Mouse (Mus musculus) cerebellum, adult 2 months (tissue): ENCODE results near the gene Hist2h2ac.

ENCODE experiments used
- CTCF ChIP-seq: fragments of 200-500 bp; IDR thresholded peaks from 2 replicates; pipeline ENCODE4 v1.5.1; 2011; ENCODE audit warnings: low read depth, mild to moderate bottlenecking, control low read depth, low read length, moderate library complexity, borderline replicate concordance; ENCODE audit not compliant: insufficient read depth
- POLR2A ChIP-seq: fragments of 200-500 bp; IDR thresholded peaks from 2 replicates; pipeline ENCODE4 v1.6.1; 2011; ENCODE audit warnings: low read length, control low read depth, borderline replicate concordance; ENCODE audit not compliant: insufficient read depth

GRCm38 (mm10) chr3:96240799-96241197, 20.1 kb upstream of the Hist2h2ac start:
- no peak for TF ChIP-seq CTCF
- TF ChIP-seq POLR2A = no peak
